Mouse (Mus musculus) neural tube, embryonic 14.5 days (tissue): ENCODE data around the gene Syce1. TPM values are rescaled to one million over a fixed set of nuclear protein-coding genes. Genes with fewer than 3 reads are reported as not detected.

ENCODE experiments used
- ATAC-seq: fragments of 200-750 bp; cut with Nextera tagmentation; 2 replicates; pipeline ENCODE4 v1.8.0; 2017; ENCODE audit warnings: low read depth, mild to moderate bottlenecking, moderate TSS enrichment, moderate library complexity
- H3K27ac ChIP-seq: fragments of 300-500 bp; sonication (generic); 2 replicates; pipeline ENCODE4 v1.5.1; 2014; ENCODE audit warnings: low read depth, mild to moderate bottlenecking, control low read depth, low read length, moderate library complexity, mixed read lengths
- H3K27me3 ChIP-seq: fragments of 300-500 bp; sonication (generic); 2 replicates; pipeline ENCODE4 v1.6.1; 2014; ENCODE audit warnings: low read length; ENCODE audit not compliant: control insufficient read depth, insufficient read depth
- H3K36me3 ChIP-seq: fragments of 300-500 bp; sonication (generic); 2 replicates; pipeline ENCODE4 v1.6.1; 2014; ENCODE audit warnings: low read length, mixed read lengths; ENCODE audit not compliant: control insufficient read depth, insufficient read depth
- H3K4me1 ChIP-seq: fragments of 300-500 bp; sonication (generic); 2 replicates; pipeline ENCODE4 v1.6.1; 2014; ENCODE audit warnings: low read length; ENCODE audit not compliant: control insufficient read depth, insufficient read depth
- H3K4me2 ChIP-seq: fragments of 300-500 bp; sonication (generic); 2 replicates; pipeline ENCODE4 v1.6.1; 2014; ENCODE audit warnings: mild to moderate bottlenecking, low read depth, low read length, control low read depth
- H3K4me3 ChIP-seq: fragments of 300-500 bp; sonication (generic); 2 replicates; pipeline ENCODE4 v1.5.1; 2014; ENCODE audit warnings: low read depth, low read length, control low read depth, mixed read lengths
- H3K9ac ChIP-seq: fragments of 300-500 bp; sonication (generic); replicated peaks from 2 replicates; pipeline ENCODE4 v1.6.1; 2014; ENCODE audit warnings: low read depth, mild to moderate bottlenecking, control low read depth, low read length, mixed read lengths
- H3K9me3 ChIP-seq: fragments of 300-500 bp; sonication (generic); 2 replicates; pipeline ENCODE4 v1.6.1; 2016; ENCODE audit warnings: low read length; ENCODE audit not compliant: control insufficient read depth
- WGBS: fragments of 180-500 bp; shearing (Covaris S2); extraction: QIAGEN DNeasy Blood & Tissue Kit; methylation state at CpG from one replicate; pipeline ENCODE4 v1.1.7; 2014; 5-methylcytosine and 5-hydroxymethylcytosine counted together
- polyA plus RNA-seq: library from polyadenylated mRNA; unstranded; fragments of >200 nt; fragmentation: Nextera tagmentation; extraction: Ambion mirVana; gene quantifications from 2 replicates; pipeline ENCODE4 v1.2.1, GENCODE M21; 2014

Gene Syce1
- polyA plus RNA-seq, 1 experiment from 2014 or later: not detected

DNA sequence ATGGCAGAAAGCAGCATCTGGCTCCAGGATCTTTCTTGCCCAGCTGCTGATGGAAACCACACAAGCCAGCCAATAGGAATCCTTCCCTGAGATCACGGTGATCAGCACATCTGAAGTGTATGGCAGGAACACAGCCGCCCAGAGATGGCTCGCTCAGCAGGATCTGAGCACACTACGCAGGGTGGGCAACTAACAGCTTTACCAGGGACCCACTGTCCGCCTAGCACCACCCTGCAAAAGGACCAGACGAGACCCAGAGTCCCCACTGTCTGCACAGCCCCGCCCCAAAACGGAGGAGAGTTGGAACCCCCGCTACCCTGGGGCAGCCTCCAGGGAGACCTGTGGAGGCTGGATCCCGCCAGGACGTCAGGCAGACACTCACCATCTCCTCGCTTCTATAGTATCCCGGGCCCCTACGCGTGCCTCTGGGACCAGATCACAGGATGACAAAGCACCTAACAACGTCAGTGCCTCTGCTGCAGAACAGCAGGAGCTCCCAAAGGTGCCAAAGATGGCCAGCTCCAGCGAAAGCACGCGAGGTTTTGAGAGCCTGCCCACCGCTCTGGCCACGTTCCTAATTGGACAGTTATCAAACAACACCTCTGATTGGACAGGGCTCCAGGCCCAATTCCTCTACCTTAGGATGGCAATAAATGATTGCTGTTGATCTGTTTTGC lies 34.1 kb upstream of the Syce1 start, which contains the start of gene Zfp941:
Gene Zfp941 (minus strand): TSS at position 526 of the 677 bp plus-strand sequence.
- no peaks in the 10 kb centered on the region for H3K9me3 ChIP-seq
- H3K27me3 ChIP-seq: no peaks in the 10 kb centered on the region
- H3K4me3 ChIP-seq: peak within 1 kb of the TSS; percentile 61
- WGBS: 1% methylated on average over 21 of the region's 21 CpGs
- ATAC-seq: peak; percentile 93
- H3K36me3 ChIP-seq: no peaks in the 10 kb centered on the region; the same call in 1 of the 2 replicates
- peak within 1 kb of the TSS; percentile 93 for H3K27ac ChIP-seq
- H3K4me1 ChIP-seq: 0 out of 2 replicates have a peak, but pooled peaks cover 6% of the 10 kb centered on the region
- H3K4me2 ChIP-seq: peak within 1 kb of the TSS; percentile 60
- H3K9ac ChIP-seq: peak within 1 kb of the TSS; percentile 84

DNA sequence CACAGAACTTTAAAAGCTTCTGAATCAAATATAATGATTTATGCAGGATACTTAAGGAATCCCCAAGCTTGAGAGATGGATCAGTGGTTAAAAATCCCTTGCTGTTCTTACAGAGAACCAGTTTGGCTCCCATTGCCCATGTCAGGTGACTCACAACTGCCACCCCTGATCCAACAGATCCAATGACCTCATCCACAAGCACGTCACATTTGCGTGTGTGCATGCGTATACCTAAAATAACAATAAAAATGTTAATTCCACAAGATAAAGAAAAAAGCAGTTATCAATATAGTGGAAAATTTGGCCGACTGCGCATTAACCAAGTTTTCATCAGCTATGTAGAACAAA lies 33.6 kb upstream of the Syce1 start:
- Histone ChIP-seq H3K27me3 (no peaks in the 10 kb centered on the region), H3K4me3 (peak overlapping the region; percentile 61), H3K4me2 (peak overlapping the region; percentile 60), H3K27ac (peak overlapping the region; percentile 93), H3K9me3 (no peaks in the 10 kb centered on the region), H3K9ac (peak overlapping the region; percentile 84), H3K4me1 (0 out of 2 replicates have a peak, but pooled peaks cover 6% of the 10 kb centered on the region), H3K36me3 (no peaks in the 10 kb centered on the region; the same call in 1 of the 2 replicates)
- WGBS: 41% methylated on average over 5 of the region's 5 CpGs
- peak; percentile 66 for ATAC-seq

DNA sequence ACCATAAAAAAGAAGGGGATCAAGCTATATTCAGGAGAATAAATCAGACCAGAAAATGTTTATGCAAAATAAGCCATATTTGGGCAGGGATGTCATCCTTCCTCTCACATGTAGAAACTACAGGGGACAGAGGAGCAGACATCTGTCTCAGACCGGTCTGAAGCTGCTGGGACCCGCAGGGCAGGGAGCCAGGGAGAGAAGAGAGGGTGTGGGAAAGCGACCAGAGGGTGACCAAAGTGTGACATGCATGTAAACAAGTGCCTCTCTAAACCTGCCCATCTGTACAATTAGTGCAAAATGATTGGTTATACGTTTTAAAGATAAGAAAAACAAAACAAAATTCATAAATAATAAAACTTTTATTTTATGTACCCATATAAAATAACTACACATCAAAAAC lies 32.5 kb upstream of the Syce1 start:
- Histone ChIP-seq H3K9ac (no peak overlapping the region), H3K4me1 (0 out of 2 replicates have a peak, but pooled peaks cover 6% of the 10 kb centered on the region), H3K27ac (no peak overlapping the region), H3K9me3 (no peaks in the 10 kb centered on the region), H3K4me3 (no peak overlapping the region), H3K4me2 (peak overlapping the region; percentile 19; the same call in 1 of the 2 replicates), H3K36me3 (no peaks in the 10 kb centered on the region; the same call in 1 of the 2 replicates), H3K27me3 (no peaks in the 10 kb centered on the region)
- ATAC-seq: no peak
- WGBS: 46% methylated on average over 4 of the region's 4 CpGs

DNA sequence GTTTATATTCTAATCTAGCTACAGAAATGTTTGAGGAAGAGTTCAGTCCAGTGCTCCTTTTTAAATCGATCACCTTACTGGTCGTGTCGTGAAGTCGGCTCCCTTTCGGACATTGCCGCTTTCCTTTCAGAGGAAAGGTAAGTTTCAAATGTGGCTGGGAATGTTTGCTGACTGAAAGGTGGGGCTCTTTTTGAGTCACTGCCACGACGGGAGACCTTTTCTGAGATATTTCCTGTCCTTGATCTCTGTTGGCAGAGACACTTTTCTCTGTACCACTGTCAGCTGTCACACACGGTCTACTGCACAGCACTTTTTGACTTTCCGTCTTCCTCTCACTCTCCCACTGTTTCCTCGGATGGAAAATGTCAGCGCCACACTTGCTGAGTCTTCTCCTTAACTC lies 25.2 kb upstream of the Syce1 start:
- Histone ChIP-seq H3K27me3 (no peaks in the 10 kb centered on the region), H3K27ac (no peak overlapping the region), H3K9ac (no peak overlapping the region), H3K4me2 (no peak overlapping the region), H3K4me3 (no peak overlapping the region), H3K9me3 (no peaks in the 10 kb centered on the region), H3K4me1 (no peaks in the 10 kb centered on the region), H3K36me3 (peaks cover 19% of the 10 kb centered on the region)
- WGBS: 95% methylated on average over 12 of the region's 12 CpGs
- ATAC-seq: no peak

DNA sequence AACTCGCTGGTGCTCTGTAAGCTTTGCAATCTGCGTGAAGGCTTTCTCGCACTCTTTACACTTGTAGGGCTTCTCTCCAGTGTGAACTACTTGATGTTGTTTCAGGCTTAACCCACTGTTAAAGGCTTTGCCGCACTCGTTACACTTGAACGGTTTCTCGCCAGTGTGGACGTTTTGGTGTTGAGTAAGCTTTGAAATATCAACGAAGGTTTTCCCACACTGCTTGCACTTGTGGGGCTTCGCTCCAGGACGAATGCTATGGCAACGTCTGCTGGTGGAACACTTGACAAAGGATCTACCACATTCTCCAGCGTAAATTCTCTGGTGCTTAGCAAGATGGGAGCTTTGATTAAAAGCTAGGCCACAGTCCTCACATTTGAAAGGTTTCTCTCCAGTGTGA lies 24.1 kb upstream of the Syce1 start:
- no peak for ATAC-seq
- H3K27ac ChIP-seq: no peak overlapping the region
- H3K36me3 ChIP-seq: peaks cover 19% of the 10 kb centered on the region
- H3K27me3 ChIP-seq: no peaks in the 10 kb centered on the region
- WGBS: 89% methylated on average over 13 of the region's 13 CpGs
- no peak overlapping the region for H3K4me3 ChIP-seq
- no peaks in the 10 kb centered on the region for H3K4me1 ChIP-seq
- no peak overlapping the region for H3K9ac ChIP-seq
- no peaks in the 10 kb centered on the region for H3K9me3 ChIP-seq
- no peak overlapping the region for H3K4me2 ChIP-seq

DNA sequence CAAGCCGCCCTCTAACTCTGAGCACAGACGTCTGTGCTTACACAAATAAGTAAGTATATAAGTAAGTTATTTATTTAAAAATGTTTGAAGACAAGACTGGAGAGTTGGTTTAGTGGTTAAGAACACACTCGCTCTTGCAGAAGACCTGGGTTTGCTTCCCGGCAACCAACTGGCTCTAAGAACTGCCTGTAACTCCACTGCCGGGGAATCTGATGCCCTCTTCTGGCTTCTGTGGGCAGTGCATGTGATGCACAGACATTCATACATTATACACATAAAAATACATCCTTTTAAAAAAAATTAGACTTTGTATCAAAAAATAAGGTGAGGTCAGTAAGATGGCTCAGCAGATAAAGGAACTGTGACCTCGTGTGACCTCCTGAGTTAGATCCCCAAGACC lies 22.8 kb upstream of the Syce1 start:
- peaks cover 19% of the 10 kb centered on the region for H3K36me3 ChIP-seq
- H3K9ac ChIP-seq: no peak overlapping the region
- no peak overlapping the region for H3K27ac ChIP-seq
- H3K4me3 ChIP-seq: no peak overlapping the region
- no peak overlapping the region for H3K4me2 ChIP-seq
- no peaks in the 10 kb centered on the region for H3K27me3 ChIP-seq
- 93% methylated on average over 6 of the region's 6 CpGs for WGBS
- no peaks in the 10 kb centered on the region for H3K4me1 ChIP-seq
- ATAC-seq: no peak
- no peaks in the 10 kb centered on the region for H3K9me3 ChIP-seq

DNA sequence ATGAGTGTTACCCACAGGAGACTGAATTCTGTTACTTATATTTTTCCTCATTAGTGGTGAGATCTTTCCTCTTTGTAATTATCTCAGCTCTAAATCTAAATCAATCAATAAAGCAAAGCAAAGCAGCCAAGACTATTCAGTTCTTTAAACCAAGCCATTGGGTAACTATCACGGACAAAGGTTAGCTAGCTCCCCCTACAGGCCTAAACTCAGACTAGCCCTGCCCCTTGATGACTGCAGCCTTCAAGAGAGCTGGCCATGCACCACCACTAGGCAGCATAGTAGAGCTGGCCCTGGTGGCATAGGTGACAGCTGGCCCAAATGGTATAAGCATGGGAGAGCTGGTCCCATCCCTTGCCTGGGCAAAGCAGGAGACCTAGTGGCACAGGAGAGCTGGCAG lies 18.1 kb upstream of the Syce1 start:
- Histone ChIP-seq H3K4me1 (no peaks in the 10 kb centered on the region), H3K9ac (no peak overlapping the region), H3K27me3 (no peaks in the 10 kb centered on the region), H3K9me3 (no peaks in the 10 kb centered on the region), H3K4me2 (no peak overlapping the region), H3K4me3 (no peak overlapping the region), H3K27ac (no peak overlapping the region), H3K36me3 (no peaks in the 10 kb centered on the region; the same call in none of the 2 replicates)
- no peak for ATAC-seq
- 12% methylated on average over 1 of the region's 1 CpGs for WGBS

DNA sequence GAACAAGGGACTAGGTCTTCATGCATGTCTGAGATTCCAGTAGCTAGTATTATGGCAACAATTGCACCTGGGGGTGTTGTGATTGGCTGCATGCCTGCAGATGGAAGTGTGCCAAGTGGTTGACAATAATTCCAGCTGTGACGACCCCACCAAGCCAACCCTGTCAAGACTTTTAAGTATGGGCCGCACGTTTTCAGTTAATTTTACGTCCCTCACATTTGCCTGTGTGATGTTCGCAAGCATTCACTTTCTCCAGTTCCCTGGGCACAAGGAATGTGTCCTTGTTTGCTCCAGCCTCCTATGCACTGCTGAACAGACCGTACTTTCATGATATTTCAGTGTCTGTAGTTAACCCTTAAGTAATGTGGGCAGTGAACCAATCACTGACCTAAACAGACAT lies 15.0 kb upstream of the Syce1 start:
- H3K9me3 ChIP-seq: no peaks in the 10 kb centered on the region
- no peaks in the 10 kb centered on the region for H3K27me3 ChIP-seq
- H3K36me3 ChIP-seq: no peaks in the 10 kb centered on the region; the same call in 1 of the 2 replicates
- no peak overlapping the region for H3K9ac ChIP-seq
- H3K4me3 ChIP-seq: no peak overlapping the region
- no peak overlapping the region for H3K27ac ChIP-seq
- no peak overlapping the region for H3K4me2 ChIP-seq
- ATAC-seq: no peak
- H3K4me1 ChIP-seq: no peaks in the 10 kb centered on the region
- WGBS: 55% methylated on average over 6 of the region's 6 CpGs

DNA sequence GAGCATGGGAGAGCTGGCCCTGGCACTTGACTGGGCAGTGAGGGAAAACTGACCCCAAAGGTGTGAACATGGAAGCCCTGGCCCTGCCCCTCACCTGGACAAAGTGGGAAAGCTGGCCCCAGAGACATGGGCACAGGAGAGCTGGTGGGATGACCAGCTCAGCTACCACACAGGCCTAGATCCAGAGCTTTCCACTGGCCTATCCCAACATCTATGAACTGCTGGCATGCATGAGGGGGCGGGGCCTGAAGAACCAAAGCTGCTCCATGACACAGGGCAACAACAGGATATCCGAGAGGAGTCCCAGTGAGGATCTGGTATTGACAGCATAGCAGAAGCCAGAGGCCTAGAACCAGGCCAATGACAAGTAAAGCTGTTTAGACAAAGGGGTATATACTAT lies 10.6 kb upstream of the Syce1 start:
- 75% methylated on average over 2 of the region's 2 CpGs for WGBS
- ATAC-seq: no peak
- Histone ChIP-seq H3K9me3 (no peaks in the 10 kb centered on the region), H3K27ac (no peak overlapping the region), H3K4me1 (no peaks in the 10 kb centered on the region), H3K9ac (no peak overlapping the region), H3K36me3 (no peaks in the 10 kb centered on the region), H3K27me3 (no peaks in the 10 kb centered on the region), H3K4me2 (no peak overlapping the region), H3K4me3 (no peak overlapping the region)
